Mouse (Mus musculus) G1E (cell line): Measurements from ENCODE around the gene Abcg5.

Experiments used
- CTCF ChIP-seq: IDR thresholded peaks from 2 replicates; pipeline ENCODE4 v1.5.1; 2012; ENCODE audit warnings: low read depth, low read length, inconsistent platforms, mixed read lengths
- GATA1 ChIP-seq: IDR thresholded peaks from 2 replicates; pipeline ENCODE4 v1.6.1; 2012; ENCODE audit warnings: borderline replicate concordance, low read length, inconsistent platforms, mixed read lengths
- POLR2AphosphoS5 ChIP-seq: IDR thresholded peaks from 2 replicates; pipeline ENCODE4 v1.6.1; 2012; ENCODE audit warnings: low read depth, low read length, inconsistent platforms; ENCODE audit not compliant: insufficient replicate concordance
- TAL1 ChIP-seq: conservative IDR thresholded peaks from 2 replicates; pipeline ENCODE4 v1.6.1; 2012; ENCODE audit warnings: low read depth, low read length, inconsistent platforms, mixed read lengths

DNA sequence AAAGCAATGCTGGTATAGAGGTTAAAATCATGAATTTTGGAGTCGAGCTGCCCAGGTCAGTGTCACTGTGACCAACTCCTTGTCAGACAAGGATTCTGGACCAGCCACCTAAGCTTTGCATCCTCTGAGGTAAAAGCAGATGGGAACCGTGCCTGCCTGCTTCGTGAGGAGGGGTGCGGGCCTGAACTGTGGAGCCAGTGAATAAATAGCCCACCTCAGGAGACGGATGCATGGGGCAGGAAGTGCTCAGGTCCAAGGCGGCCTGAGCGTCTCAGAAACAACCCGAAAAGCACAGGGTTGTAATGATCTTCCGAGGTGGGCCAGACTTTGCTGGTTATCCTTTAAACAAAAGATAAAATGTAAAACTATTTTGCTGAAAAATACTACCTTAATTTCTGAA, 37.7 kb downstream of the Abcg5 start:
- no peak for TF ChIP-seq GATA1
- TF ChIP-seq CTCF, result no peak
- TF ChIP-seq POLR2AphosphoS5, result no peak
- no peak for TF ChIP-seq TAL1
